Mouse (Mus musculus): ENCODE data around the gene Piwil1. TPM values are rescaled to one million over a fixed set of nuclear protein-coding genes. Genes with fewer than 3 reads are reported as not detected.

Piwil1 gene
- polyA plus RNA-seq, 1 experiment from 2014 or later = not detected

- Histone ChIP-seq H3K27ac (ENCODE audit: low read length) (no peak overlapping the region), H3K4me3 (replicated peaks; ENCODE audit: low read length) (no peak overlapping the region), H3K27me3 (ENCODE audit: control insufficient read depth, insufficient read depth, low read length) (no peaks in the 10 kb centered on the region), H3K9me3 (replicated peaks; ENCODE audit: control insufficient read depth, low read length) (no peaks in the 10 kb centered on the region), H3K36me3 (ENCODE audit: control insufficient read depth, insufficient read depth, low read length) (no peaks in the 10 kb centered on the region), H3K4me2 (ENCODE audit: low read depth, low read length) (no peak overlapping the region), H3K4me1 (ENCODE audit: control insufficient read depth, insufficient read depth, low read length) (no peaks in the 10 kb centered on the region), H3K9ac (ENCODE audit: low read length) (no peak overlapping the region)
- 77% methylated on average over 5 of the region's 5 CpGs for WGBS
- ATAC-seq (ENCODE audit: insufficient read depth, low FRiP score) = no peak
Measured at GRCm38 (mm10) chr5:128729341-128729740, 27.0 kb downstream of the Piwil1 start.

GRCm38 (mm10) chr5:128730634-128731033 lies 28.3 kb downstream of the Piwil1 start:
- H3K36me3 ChIP-seq (ENCODE audit: control insufficient read depth, insufficient read depth, low read length) = no peaks in the 10 kb centered on the region
- H3K4me2 ChIP-seq (ENCODE audit: low read depth, low read length) = no peak overlapping the region
- no peaks in the 10 kb centered on the region for H3K9me3 ChIP-seq (replicated peaks; ENCODE audit: control insufficient read depth, low read length)
- no peak for ATAC-seq (ENCODE audit: insufficient read depth, low FRiP score)
- H3K27me3 ChIP-seq (ENCODE audit: control insufficient read depth, insufficient read depth, low read length) = no peaks in the 10 kb centered on the region
- no peak overlapping the region for H3K9ac ChIP-seq (ENCODE audit: low read length)
- H3K4me1 ChIP-seq (ENCODE audit: control insufficient read depth, insufficient read depth, low read length) = no peaks in the 10 kb centered on the region
- H3K27ac ChIP-seq (ENCODE audit: low read length) = no peak overlapping the region
- H3K4me3 ChIP-seq (replicated peaks; ENCODE audit: low read length) = no peak overlapping the region
- 49% methylated on average over 5 of the region's 5 CpGs for WGBS

- Histone ChIP-seq H3K4me1 (ENCODE audit: control insufficient read depth, insufficient read depth, low read length) (no peaks in the 10 kb centered on the region), H3K4me2 (ENCODE audit: low read depth, low read length) (no peak overlapping the region), H3K9ac (ENCODE audit: low read length) (no peak overlapping the region), H3K36me3 (ENCODE audit: control insufficient read depth, insufficient read depth, low read length) (no peaks in the 10 kb centered on the region), H3K27me3 (ENCODE audit: control insufficient read depth, insufficient read depth, low read length) (no peaks in the 10 kb centered on the region), H3K9me3 (replicated peaks; ENCODE audit: control insufficient read depth, low read length) (no peaks in the 10 kb centered on the region), H3K27ac (ENCODE audit: low read length) (no peak overlapping the region), H3K4me3 (replicated peaks; ENCODE audit: low read length) (no peak overlapping the region)
- no peak for ATAC-seq (ENCODE audit: insufficient read depth, low FRiP score)
- 66% methylated on average over 11 of the region's 11 CpGs for WGBS
Measured at GRCm38 (mm10) chr5:128732416-128733014, 30.2 kb downstream of the Piwil1 start.

- ATAC-seq (ENCODE audit: insufficient read depth, low FRiP score) = no peak
- WGBS = under 1% methylated on average over 6 of the region's 6 CpGs
- H3K4me2 ChIP-seq (ENCODE audit: low read depth, low read length) = no peak overlapping the region
Measured at GRCm38 (mm10) chr5:128733955-128734354, 31.6 kb downstream of the Piwil1 start.

GRCm38 (mm10) chr5:128735921-128736320 lies 33.6 kb downstream of the Piwil1 start:
- H3K4me3 ChIP-seq (replicated peaks; ENCODE audit: low read length) = no peak overlapping the region
- H3K9ac ChIP-seq (ENCODE audit: low read length) = no peak overlapping the region
- ATAC-seq (ENCODE audit: insufficient read depth, low FRiP score) = no peak
- no peaks in the 10 kb centered on the region for H3K36me3 ChIP-seq (ENCODE audit: control insufficient read depth, insufficient read depth, low read length)
- no peaks in the 10 kb centered on the region for H3K27me3 ChIP-seq (ENCODE audit: control insufficient read depth, insufficient read depth, low read length)
- no peaks in the 10 kb centered on the region for H3K4me1 ChIP-seq (ENCODE audit: control insufficient read depth, insufficient read depth, low read length)
- no peak overlapping the region for H3K4me2 ChIP-seq (ENCODE audit: low read depth, low read length)
- H3K9me3 ChIP-seq (replicated peaks; ENCODE audit: control insufficient read depth, low read length) = no peaks in the 10 kb centered on the region
- no peak overlapping the region for H3K27ac ChIP-seq (ENCODE audit: low read length)
- WGBS = 70% methylated on average over 22 of the region's 22 CpGs

More at GRCm38 (mm10) chr5:128733955-128734354, 31.6 kb downstream of the Piwil1 start:
- Histone ChIP-seq H3K27me3 (ENCODE audit: control insufficient read depth, insufficient read depth, low read length) (no peaks in the 10 kb centered on the region), H3K36me3 (ENCODE audit: control insufficient read depth, insufficient read depth, low read length) (no peaks in the 10 kb centered on the region), H3K27ac (ENCODE audit: low read length) (no peak overlapping the region), H3K4me3 (replicated peaks; ENCODE audit: low read length) (no peak overlapping the region), H3K9ac (ENCODE audit: low read length) (no peak overlapping the region), H3K4me1 (ENCODE audit: control insufficient read depth, insufficient read depth, low read length) (no peaks in the 10 kb centered on the region), H3K9me3 (replicated peaks; ENCODE audit: control insufficient read depth, low read length) (no peaks in the 10 kb centered on the region)

- Histone ChIP-seq H3K4me1 (ENCODE audit: control insufficient read depth, insufficient read depth, low read length) (no peaks in the 10 kb centered on the region), H3K27me3 (ENCODE audit: control insufficient read depth, insufficient read depth, low read length) (no peaks in the 10 kb centered on the region), H3K4me2 (ENCODE audit: low read depth, low read length) (no peak overlapping the region), H3K9me3 (replicated peaks; ENCODE audit: control insufficient read depth, low read length) (no peaks in the 10 kb centered on the region), H3K4me3 (replicated peaks; ENCODE audit: low read length) (no peak overlapping the region), H3K27ac (ENCODE audit: low read length) (no peak overlapping the region), H3K36me3 (ENCODE audit: control insufficient read depth, insufficient read depth, low read length) (no peaks in the 10 kb centered on the region), H3K9ac (ENCODE audit: low read length) (no peak overlapping the region)
- no peak for ATAC-seq (ENCODE audit: insufficient read depth, low FRiP score)
- WGBS = 48% methylated on average over 16 of the region's 17 CpGs
Measured at GRCm38 (mm10) chr5:128739168-128739837, 37.0 kb downstream of the Piwil1 start.

- no peak overlapping the region for H3K4me3 ChIP-seq (replicated peaks; ENCODE audit: low read length)
- no peak overlapping the region for H3K9ac ChIP-seq (ENCODE audit: low read length)
- WGBS = 37% methylated on average over 8 of the region's 8 CpGs
- no peak for ATAC-seq (ENCODE audit: insufficient read depth, low FRiP score)
- H3K4me1 ChIP-seq (ENCODE audit: control insufficient read depth, insufficient read depth, low read length) = no peaks in the 10 kb centered on the region
- no peaks in the 10 kb centered on the region for H3K36me3 ChIP-seq (ENCODE audit: control insufficient read depth, insufficient read depth, low read length)
- H3K27me3 ChIP-seq (ENCODE audit: control insufficient read depth, insufficient read depth, low read length) = no peaks in the 10 kb centered on the region
- H3K4me2 ChIP-seq (ENCODE audit: low read depth, low read length) = no peak overlapping the region
- no peaks in the 10 kb centered on the region for H3K9me3 ChIP-seq (replicated peaks; ENCODE audit: control insufficient read depth, low read length)
- H3K27ac ChIP-seq (ENCODE audit: low read length) = no peak overlapping the region
Measured at GRCm38 (mm10) chr5:128739838-128740171, 37.5 kb downstream of the Piwil1 start.

GRCm38 (mm10) chr5:128744351-128744750 lies 42.0 kb downstream of the Piwil1 start:
- WGBS = 84% methylated on average over 6 of the region's 6 CpGs
- no peak for ATAC-seq (ENCODE audit: insufficient read depth, low FRiP score)

GRCm38 (mm10) chr5:128745206-128745605 lies 42.9 kb downstream of the Piwil1 start:
- 79% methylated on average over 9 of the region's 9 CpGs for WGBS
- Histone ChIP-seq H3K27ac (ENCODE audit: low read length) (no peak overlapping the region), H3K9ac (ENCODE audit: low read length) (no peak overlapping the region), H3K9me3 (replicated peaks; ENCODE audit: control insufficient read depth, low read length) (no peaks in the 10 kb centered on the region), H3K27me3 (ENCODE audit: control insufficient read depth, insufficient read depth, low read length) (no peaks in the 10 kb centered on the region), H3K4me1 (ENCODE audit: control insufficient read depth, insufficient read depth, low read length) (no peaks in the 10 kb centered on the region), H3K36me3 (ENCODE audit: control insufficient read depth, insufficient read depth, low read length) (no peaks in the 10 kb centered on the region), H3K4me3 (replicated peaks; ENCODE audit: low read length) (no peak overlapping the region), H3K4me2 (ENCODE audit: low read depth, low read length) (no peak overlapping the region)
- ATAC-seq (ENCODE audit: insufficient read depth, low FRiP score) = no peak

More at GRCm38 (mm10) chr5:128744351-128744750, 42.0 kb downstream of the Piwil1 start:
- Histone ChIP-seq H3K9me3 (replicated peaks; ENCODE audit: control insufficient read depth, low read length) (no peaks in the 10 kb centered on the region), H3K9ac (ENCODE audit: low read length) (no peak overlapping the region), H3K4me1 (ENCODE audit: control insufficient read depth, insufficient read depth, low read length) (no peaks in the 10 kb centered on the region), H3K4me3 (replicated peaks; ENCODE audit: low read length) (no peak overlapping the region), H3K27me3 (ENCODE audit: control insufficient read depth, insufficient read depth, low read length) (no peaks in the 10 kb centered on the region), H3K36me3 (ENCODE audit: control insufficient read depth, insufficient read depth, low read length) (no peaks in the 10 kb centered on the region), H3K4me2 (ENCODE audit: low read depth, low read length) (no peak overlapping the region), H3K27ac (ENCODE audit: low read length) (no peak overlapping the region)
